Mouse (Mus musculus) bone marrow macrophage, adult 2 months (primary cell): ENCODE results near the gene Natd1.

Experiments
- CTCF ChIP-seq: IDR thresholded peaks from 2 replicates; pipeline ENCODE4 v1.5.1; 2012; ENCODE audit warnings: low read depth, mild to moderate bottlenecking, low read length, moderate library complexity
- POLR2A ChIP-seq: IDR thresholded peaks from 2 replicates; pipeline ENCODE4 v1.6.1; 2012; ENCODE audit warnings: mild to moderate bottlenecking, low read depth, low read length, borderline replicate concordance

DNA sequence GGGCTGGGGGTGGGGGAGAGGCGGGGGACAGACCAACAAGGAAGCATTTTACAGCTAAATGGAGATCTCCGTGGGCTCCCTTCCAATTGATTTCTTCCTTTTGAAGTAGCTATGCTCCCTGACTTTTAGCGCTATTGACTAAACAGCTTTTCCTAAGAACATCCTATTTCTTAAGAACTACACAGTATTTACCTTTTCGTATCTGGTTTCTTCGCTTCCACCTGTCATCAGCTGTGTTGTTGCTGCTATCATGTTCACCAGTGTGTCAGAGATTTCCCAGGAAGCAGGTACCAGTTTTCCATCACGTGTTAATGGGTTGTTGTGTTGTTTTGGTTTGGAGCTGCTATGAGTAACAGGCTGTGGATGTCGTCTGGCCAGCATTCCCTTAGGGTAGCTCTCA is at the start of gene Natd1:
- TF ChIP-seq CTCF: no peak
- TF ChIP-seq POLR2A: no peak
